Mouse (Mus musculus) spleen, adult 2 months (tissue): ENCODE measurements around the gene Ptchd1. TPM values are rescaled to one million over a fixed set of nuclear protein-coding genes. Genes with fewer than 3 reads are reported as not detected.

Experiments
- DNase-seq, 2 experiments: peaks; one replicate each; pipeline versions ENCODE4 v3.0.0 to v3.0.0-alpha.2; 2012 to 2021; ENCODE audit warnings: low spot score in 2 of 2, low read depth in 1 of 2
- H3K27ac ChIP-seq: fragments of 200-500 bp; 2 replicates; pipeline ENCODE4 v1.5.1; 2012; ENCODE audit warnings: low read length, inconsistent platforms; ENCODE audit not compliant: insufficient read depth
- H3K27me3 ChIP-seq: fragments of 200-500 bp; 2 replicates; pipeline ENCODE4 v1.6.1; 2012; ENCODE audit warnings: mild to moderate bottlenecking, moderate library complexity, low read length, inconsistent platforms; ENCODE audit not compliant: control insufficient read depth, insufficient read depth
- H3K36me3 ChIP-seq: fragments of 200-500 bp; 2 replicates; pipeline ENCODE4 v1.6.1; 2012; ENCODE audit warnings: mild to moderate bottlenecking, low read length, inconsistent platforms; ENCODE audit not compliant: control insufficient read depth, insufficient read depth
- H3K4me1 ChIP-seq: fragments of 200-500 bp; 2 replicates; pipeline ENCODE4 v1.6.1; 2011; ENCODE audit warnings: inconsistent platforms; ENCODE audit not compliant: control insufficient read depth, insufficient read depth, insufficient read length
- H3K4me3 ChIP-seq: fragments of 200-500 bp; 2 replicates; pipeline ENCODE4 v1.5.1; 2011; ENCODE audit warnings: mild to moderate bottlenecking, inconsistent platforms; ENCODE audit not compliant: insufficient read depth, insufficient read length; ENCODE audit errors: extremely low read depth
- CTCF ChIP-seq: fragments of 200-500 bp; IDR thresholded peaks from 2 replicates; pipeline ENCODE4 v1.5.1; 2011; ENCODE audit warnings: mild to moderate bottlenecking, inconsistent platforms; ENCODE audit not compliant: insufficient read depth, insufficient read length, insufficient replicate concordance; ENCODE audit errors: extremely low read depth
- POLR2A ChIP-seq: fragments of 200-500 bp; IDR thresholded peaks from 2 replicates; pipeline ENCODE4 v1.6.1; 2011; ENCODE audit warnings: low read depth, low read length, inconsistent platforms
- WGBS: fragments of 180-500 bp; shearing (Covaris S2); methylation state at CpG from one replicate; pipeline ENCODE4 v1.1.7; 2018; 5-methylcytosine and 5-hydroxymethylcytosine counted together
- polyA plus RNA-seq: library from polyadenylated mRNA; depleted of rRNA; stranded (reverse); fragments of >200 nt; gene quantifications from 2 replicates; pipeline ENCODE4 v1.2.3, GENCODE M21; 2012; rRNA removed

Ptchd1 gene
- 0.56 and 0.60 TPM in 2 replicates for polyA plus RNA-seq

DNA sequence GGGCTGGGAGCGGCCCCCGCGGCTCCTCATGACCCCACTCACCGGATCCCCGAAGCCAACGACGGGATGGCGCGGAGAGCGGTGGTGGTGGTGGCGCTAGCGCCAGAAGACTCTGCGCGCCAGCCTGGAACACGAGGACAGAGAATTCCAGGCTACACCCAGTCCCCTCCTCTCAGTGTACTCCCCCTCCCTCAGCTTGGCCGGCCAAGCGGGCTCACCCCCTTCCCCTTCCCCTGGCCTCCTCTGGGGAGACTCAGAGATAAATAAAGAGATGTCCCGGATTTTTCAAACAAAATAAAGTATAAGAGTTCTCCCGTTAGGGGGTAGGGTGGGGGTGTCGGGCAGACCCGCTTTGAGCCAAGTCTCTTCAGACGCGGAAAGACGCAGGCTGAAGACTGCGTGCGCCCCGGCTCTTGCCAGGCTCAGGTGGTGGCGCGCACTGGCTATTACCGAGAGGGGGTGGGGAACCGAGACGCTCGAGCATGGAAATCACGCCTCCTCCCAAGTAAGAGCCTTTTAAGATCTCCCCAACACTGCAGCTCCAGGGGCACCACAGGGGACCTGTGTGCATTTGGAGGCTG is at the start of gene Ptchd1:
TSS of gene Ptchd1 (minus strand) at position 114 of the 581 bp plus-strand sequence.
- Histone ChIP-seq H3K27ac (no peak within 1 kb of the TSS), H3K36me3 (no peaks in the 10 kb centered on the region), H3K4me1 (no peaks in the 10 kb centered on the region), H3K27me3 (peaks cover 3% of the 10 kb centered on the region; the same call in 1 of the 2 replicates), H3K4me3 (peak within 1 kb of the TSS; percentile 18; the same call in 1 of the 2 replicates)
- 38% methylated on average over 31 of the region's 34 CpGs for WGBS
- no peak for TF ChIP-seq CTCF
- no peak for TF ChIP-seq POLR2A
- DNase-seq, result no peak

GRCm38 (mm10) chrX:155657971-155658370 is 34.4 kb upstream of the Ptchd1 start:
- no peak for DNase-seq
- no peaks in the 10 kb centered on the region for H3K27me3 ChIP-seq
- no peaks in the 10 kb centered on the region for H3K4me1 ChIP-seq
- 62% methylated on average over 1 of the region's 1 CpGs for WGBS
- TF ChIP-seq POLR2A (no peak), CTCF (no peak)
- H3K36me3 ChIP-seq, result no peaks in the 10 kb centered on the region
- H3K27ac ChIP-seq, result no peak overlapping the region
- H3K4me3 ChIP-seq, result no peak overlapping the region

- H3K36me3 ChIP-seq, result no peaks in the 10 kb centered on the region
- no peak for DNase-seq
- 61% methylated on average over 3 of the region's 3 CpGs for WGBS
- no peaks in the 10 kb centered on the region for H3K27me3 ChIP-seq
- no peaks in the 10 kb centered on the region for H3K4me1 ChIP-seq
- no peak overlapping the region for H3K27ac ChIP-seq
- no peak for TF ChIP-seq CTCF
- no peak for TF ChIP-seq POLR2A
- no peak overlapping the region for H3K4me3 ChIP-seq
Measured at GRCm38 (mm10) chrX:155645975-155646374, 22.4 kb upstream of the Ptchd1 start.

- no peak overlapping the region for H3K4me3 ChIP-seq
- no peaks in the 10 kb centered on the region for H3K36me3 ChIP-seq
- no peaks in the 10 kb centered on the region for H3K27me3 ChIP-seq
- no peak overlapping the region for H3K27ac ChIP-seq
- no peak for TF ChIP-seq CTCF
- H3K4me1 ChIP-seq, result no peaks in the 10 kb centered on the region
- WGBS, result 4% methylated on average over 1 of the region's 1 CpGs
- no peak for DNase-seq
Measured at GRCm38 (mm10) chrX:155643975-155644374, 20.4 kb upstream of the Ptchd1 start.

DNA sequence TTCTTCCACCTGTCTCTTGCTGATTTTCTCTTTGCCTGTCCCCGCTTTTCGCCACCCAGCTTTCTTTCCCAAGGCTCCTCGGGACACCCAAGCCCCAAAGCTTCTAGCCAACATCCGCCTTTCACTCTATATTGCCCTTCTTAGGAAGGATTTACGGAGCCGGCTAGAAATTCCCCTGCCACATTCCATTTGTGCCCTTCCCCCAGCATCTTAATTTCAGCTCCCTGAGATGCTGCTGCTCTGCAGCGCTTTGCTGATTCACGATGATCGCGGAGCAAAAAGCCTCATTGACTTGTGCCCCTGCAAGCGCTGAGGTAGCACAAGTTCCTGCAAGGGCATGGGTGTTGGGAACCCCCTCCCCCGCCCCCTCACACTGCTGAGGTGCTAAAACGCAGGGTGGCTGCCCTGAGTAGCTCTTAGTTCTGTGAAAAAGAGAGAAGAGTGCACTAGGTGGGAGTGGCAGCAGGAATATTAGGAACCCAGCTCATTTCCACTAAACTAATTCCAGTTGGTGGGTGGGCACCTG is 2.1 kb upstream of the Ptchd1 start:
- Histone ChIP-seq H3K27ac (no peak overlapping the region), H3K36me3 (no peaks in the 10 kb centered on the region), H3K27me3 (peaks cover 3% of the 10 kb centered on the region; the same call in 1 of the 2 replicates), H3K4me1 (no peaks in the 10 kb centered on the region), H3K4me3 (no peak overlapping the region)
- WGBS, result 19% methylated on average over 13 of the region's 13 CpGs
- no peak for DNase-seq
- TF ChIP-seq CTCF (no peak), POLR2A (no peak)

GRCm38 (mm10) chrX:155624895-155625294 is 1.3 kb upstream of the Ptchd1 start:
- Histone ChIP-seq H3K36me3 (no peaks in the 10 kb centered on the region), H3K27ac (no peak overlapping the region), H3K4me3 (peak overlapping the region; percentile 1; the same call in 1 of the 2 replicates), H3K4me1 (no peaks in the 10 kb centered on the region), H3K27me3 (peaks cover 3% of the 10 kb centered on the region; the same call in 1 of the 2 replicates)
- no peak for DNase-seq
- no peak for TF ChIP-seq POLR2A
- no peak for TF ChIP-seq CTCF
- WGBS, result 25% methylated on average over 15 of the region's 15 CpGs

GRCm38 (mm10) chrX:155624341-155624841 is 777 bp upstream of the Ptchd1 start, which contains the start of gene Gm15155:
TSS of gene Gm15155 (plus strand) at chrX:155624741.
- TF ChIP-seq POLR2A, result no peak
- no peak for TF ChIP-seq CTCF
- DNase-seq, result no peak
- Histone ChIP-seq H3K27ac (no peak within 1 kb of the TSS), H3K36me3 (no peaks in the 10 kb centered on the region), H3K4me1 (no peaks in the 10 kb centered on the region), H3K4me3 (peak within 1 kb of the TSS; percentile 18; the same call in 1 of the 2 replicates), H3K27me3 (peaks cover 3% of the 10 kb centered on the region; the same call in 1 of the 2 replicates)
- 15% methylated on average over 19 of the region's 19 CpGs for WGBS
